Mouse (Mus musculus): Measurements from ENCODE around the gene Gm12355.
A peak's percentile ranks its signal among the peaks of the same experiment; 100 is the strongest.

Gm12355 gene

DNA sequence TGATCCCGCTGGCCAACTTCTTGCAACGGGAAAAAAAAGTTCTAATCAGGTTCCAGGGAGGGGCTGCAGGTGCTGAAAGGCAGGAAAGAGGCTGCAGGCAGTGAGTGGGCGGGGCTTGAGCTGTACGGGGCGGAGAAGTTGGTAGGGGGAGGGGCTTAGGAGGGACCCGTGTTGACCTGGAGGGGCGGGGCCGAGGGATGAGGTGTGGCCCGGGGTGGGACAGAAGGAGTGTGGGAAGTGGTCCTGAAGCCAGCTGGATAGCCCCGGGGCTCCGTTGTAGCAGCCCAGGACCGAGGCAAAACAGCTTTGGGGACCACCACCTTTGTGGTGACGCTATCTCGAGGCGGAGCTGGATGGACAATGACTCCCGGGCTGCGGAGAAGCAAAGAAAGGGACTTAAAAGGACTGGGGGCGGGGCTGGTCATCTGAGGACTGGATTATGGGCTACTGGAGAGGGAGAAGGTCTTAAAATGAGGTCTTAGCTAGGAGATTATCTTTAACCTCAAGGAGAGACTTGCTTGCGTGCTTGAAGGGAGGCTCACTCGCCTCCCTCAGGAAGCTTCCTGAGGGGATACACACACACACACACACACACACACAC, 23.3 kb downstream of the Gm12355 start:
- DNase-seq (ENCODE audit: low spot score), result peak; percentile 70

DNA sequence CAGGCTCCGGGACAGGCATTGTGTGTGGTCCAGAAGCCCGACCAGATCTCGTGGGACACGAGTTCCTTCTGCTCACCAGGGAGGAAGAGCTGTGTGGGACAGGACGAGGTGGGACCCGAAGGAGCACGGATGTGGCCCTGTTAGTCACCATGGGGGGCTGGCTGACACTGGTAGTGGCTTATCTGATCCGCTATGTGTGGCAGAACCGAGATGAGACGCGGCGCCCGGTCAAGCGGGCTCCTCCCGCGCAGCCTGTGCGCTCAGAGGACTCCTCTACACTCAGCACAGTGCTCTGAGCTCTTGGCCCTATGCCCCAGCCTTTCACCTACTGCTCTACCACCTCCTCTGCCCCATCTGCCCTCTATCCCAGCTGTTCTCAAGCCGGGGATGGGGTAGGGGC, 26.2 kb downstream of the Gm12355 start:
- DNase-seq (ENCODE audit: low spot score), result no peak

DNA sequence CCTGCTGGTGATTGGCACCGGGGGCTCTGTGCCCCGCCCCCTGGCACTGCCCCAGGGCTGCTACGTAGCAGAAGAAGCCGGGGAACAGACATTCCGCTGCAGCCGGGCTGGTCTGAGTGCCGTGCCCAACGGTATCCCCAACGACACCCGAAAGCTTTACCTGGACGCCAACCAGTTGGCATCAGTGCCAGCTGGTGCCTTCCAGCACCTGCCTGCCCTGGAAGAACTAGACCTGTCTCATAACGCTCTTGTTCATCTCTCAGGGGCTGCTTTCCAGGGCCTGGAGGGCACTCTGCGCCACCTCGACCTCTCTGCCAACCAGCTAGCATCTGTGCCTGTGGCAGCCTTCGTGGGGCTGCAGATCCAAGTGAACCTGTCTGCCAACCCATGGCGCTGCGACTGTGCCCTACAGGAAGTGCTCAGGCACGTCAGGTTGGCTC, 26.6 kb downstream of the Gm12355 start:
- no peak for DNase-seq (ENCODE audit: low spot score)

DNA sequence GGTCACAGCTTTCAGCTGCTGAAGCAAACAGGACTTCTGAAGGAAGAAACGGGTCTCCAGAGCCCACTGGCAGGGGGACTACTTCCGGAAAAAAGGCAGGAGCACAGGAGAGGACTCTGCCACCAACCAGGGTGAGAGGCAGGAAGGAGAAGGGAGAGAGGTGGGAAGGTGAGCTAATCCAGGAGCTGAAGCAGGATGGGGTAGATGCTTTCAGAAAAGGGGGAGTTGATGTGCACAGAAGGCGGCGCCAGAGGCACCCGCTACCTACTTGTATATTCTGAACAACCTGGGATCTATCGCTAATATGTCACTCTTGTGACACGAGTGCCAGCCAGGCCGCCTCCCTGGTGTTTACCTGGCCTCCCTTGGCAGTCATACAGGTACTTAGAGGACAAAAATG, 27.5 kb downstream of the Gm12355 start, which contains the start of gene Lrrc3c:
TSS of gene Lrrc3c (plus strand) at position 301 of the 400 bp plus-strand sequence.
- DNase-seq (ENCODE audit: low spot score), result no peak

DNA sequence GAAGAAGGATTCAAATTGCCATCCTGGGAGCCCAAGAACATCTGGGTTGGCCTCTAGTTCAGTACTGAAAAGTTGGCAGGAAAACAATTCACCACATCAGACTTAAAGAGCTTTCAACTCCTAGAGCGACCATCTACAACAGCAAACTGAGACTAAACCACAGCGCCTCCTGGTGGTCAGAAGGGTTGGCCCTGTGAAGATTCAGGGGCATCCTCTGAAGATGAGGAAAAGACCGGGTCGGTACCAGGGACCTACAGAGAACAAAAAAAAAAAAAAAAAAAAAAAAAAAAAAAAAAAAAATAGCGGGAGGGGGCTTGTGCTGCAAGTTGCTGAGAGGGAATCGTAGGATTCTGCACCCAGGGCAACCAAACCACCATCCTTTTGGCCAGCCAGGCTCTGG, 28.1 kb downstream of the Gm12355 start:
- peak; percentile 47 for DNase-seq (ENCODE audit: low spot score)

DNA sequence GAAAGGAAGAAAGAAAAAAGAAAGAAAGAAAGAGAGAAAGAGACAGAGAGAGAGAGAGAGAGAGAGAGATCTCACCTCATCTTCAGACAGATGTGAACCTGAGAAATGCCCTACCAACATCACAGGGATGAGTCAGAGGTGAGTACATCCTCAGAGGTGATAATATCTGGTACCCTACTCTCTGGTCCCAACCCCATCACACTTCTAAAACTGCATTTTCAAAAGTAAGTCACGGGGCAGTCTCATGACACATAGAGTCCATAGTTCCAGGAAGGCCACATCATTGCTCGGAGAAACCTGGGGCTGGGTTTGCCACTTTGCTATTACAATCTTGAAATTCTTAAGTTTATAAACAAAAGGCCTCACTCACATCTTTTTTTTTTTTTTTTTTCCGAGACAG, 29.5 kb downstream of the Gm12355 start:
- DNase-seq (ENCODE audit: low spot score), result no peak

DNA sequence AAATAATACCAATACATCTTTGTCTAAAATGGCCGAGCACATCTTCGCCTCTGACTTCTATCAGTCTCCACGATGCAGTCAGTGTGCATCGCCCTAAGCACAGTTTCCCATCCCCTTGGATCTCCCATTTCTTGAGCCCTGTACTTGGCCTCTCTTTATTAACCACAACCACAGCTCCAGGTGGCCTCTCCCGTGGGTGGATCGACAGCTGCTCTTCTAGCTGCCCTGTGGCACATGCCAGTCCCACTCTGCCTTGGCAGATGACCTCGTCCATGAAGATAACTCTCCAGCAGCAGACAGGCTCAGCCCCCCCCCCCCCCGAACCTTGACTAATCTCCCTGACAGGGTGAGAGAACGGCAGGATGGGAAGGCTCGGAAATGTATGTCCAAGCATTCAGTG, 30.0 kb downstream of the Gm12355 start:
- DNase-seq (ENCODE audit: low spot score), result no peak

DNA sequence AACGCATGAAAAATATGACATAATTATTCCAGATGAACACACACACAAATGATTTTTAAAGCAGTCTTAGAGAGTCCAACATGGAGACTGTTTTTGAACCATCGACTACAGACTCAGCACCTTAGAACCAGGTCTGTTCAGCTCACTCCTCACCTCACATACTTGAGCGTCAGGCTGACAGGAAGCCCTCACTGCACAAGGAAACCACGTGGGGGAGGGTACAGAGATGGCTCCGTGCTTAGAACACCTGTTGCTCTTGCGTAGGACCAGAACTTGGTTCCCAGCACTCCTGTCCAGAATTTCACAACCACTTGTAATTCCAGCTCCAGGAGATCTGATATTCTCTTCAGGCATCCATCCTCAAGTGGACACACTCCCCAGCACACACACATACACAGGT, 30.4 kb downstream of the Gm12355 start:
- DNase-seq (ENCODE audit: low spot score), result no peak

DNA sequence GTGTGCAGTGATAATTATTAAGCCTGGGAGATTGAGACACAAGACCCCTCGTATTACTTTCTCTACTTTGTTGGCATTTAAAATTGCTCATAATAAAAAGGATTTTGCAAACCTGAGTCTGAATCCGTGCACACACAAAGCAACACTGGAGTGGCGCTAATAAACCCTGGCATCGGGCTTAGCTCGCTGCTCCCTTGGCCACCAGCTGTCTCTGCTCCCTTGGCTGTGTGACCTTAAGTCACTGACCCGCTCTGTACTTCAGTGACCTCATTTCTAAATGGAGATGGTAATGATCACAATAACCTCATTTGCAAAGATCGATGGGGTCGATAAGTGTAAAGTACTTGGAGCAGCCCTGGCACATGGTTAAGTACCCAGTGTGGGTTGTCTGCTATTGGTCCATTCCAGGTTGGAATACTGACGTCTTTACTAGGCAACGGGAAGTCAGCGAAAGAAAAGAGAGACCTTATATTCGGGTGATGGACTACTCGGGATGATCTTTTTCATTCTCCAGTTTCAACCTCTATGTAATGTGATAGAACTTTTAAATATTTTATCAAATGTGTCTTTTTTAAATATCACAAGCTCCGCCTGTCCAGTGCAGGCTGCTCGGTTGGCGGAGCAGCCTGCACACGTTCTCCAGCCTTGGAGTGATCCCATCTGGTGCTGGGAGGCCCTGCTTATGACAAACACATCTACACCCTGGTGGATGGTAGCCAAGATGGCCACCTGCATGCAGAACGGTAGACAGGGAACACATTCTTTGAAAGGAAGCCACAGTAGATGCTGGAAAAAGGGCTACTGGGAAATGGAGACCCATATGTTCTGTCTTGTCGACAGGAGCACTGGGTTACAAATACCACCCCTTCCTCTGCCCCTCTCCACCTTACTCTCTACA, 34.7 kb downstream of the Gm12355 start:
- DNase-seq (ENCODE audit: low spot score), result no peak

DNA sequence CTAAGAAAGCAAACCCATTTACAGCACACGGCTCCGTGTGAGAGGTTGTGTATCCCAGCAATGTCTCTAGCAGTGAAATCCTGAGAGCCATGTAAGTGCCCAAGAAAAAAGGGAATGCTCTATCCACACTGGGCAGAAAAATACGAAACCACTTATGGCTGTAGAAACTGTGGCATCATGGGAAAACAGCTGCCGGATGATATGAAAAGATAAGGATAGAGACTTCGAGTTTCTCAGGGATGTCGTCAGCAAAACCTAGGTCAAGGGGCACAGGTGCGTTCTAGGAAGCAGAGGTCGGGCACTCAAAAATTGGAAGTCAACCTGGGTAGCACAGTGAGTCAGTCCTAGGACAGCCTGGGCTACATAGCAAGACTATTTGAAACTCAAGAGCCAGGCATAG, 36.2 kb downstream of the Gm12355 start:
- DNase-seq (ENCODE audit: low spot score), result no peak

DNA sequence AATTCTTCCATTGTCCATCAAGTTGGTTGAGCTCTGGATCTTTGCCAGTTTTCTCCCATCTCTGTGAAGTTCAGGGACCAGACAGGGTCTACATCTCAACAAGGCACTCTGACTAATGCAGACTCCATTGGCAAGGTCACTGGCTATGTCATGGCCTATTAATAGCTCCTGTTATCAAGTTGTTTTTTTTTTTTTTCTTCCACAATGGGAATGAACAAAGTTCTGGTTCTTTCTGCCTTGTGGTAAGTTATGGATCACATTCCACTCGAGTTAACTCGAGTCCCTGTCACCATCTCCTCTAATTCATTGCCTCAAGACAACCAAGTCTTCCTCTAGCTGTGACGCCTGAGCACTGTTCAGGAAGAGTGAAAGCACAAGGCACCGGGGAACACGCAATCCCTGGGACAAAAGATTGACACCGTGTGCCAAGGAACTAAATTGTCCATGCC, 36.6 kb downstream of the Gm12355 start:
- no peak for DNase-seq (ENCODE audit: low spot score)

DNA sequence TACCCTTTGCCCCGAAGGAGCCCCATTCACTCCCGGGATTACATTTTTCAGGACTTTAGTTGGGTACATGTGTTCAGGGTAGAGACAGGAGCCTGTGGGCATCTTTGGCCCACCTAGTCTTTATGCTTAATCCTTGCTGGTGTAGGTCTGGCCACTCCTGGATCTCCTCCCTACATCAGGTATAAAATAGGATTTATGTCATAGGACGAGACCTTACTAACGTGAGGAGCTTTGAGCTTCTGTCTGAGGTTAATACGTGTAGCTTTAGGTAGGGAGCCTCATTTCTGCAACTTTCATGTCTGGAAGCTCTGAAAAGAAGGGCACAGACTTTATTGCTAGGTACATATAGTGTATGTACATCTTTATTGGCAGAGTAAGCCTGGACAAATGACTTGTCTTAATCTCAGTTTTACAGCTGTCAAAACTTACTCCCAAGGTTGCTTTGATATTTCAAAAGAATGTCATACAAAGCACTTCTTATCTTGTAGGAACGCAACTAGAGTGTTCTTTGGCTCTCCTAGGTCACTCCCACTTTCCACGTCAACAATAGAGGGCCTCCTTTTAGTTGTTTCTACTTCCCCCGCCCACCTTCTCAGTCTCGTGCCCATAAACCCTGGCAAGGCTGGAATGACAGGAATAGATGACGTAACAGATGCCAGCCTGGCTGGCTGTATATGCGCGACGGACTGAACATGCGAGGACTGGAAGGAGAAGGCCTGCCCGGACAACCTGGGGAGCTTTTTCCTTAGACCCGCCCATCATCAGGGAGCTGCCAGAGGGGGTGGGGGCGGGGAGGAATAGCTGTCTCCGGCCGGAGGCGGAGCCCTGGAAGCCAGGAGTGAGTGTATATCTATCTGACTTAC, 37.5 kb downstream of the Gm12355 start:
- peak; percentile 93 for DNase-seq (ENCODE audit: low spot score)

DNA sequence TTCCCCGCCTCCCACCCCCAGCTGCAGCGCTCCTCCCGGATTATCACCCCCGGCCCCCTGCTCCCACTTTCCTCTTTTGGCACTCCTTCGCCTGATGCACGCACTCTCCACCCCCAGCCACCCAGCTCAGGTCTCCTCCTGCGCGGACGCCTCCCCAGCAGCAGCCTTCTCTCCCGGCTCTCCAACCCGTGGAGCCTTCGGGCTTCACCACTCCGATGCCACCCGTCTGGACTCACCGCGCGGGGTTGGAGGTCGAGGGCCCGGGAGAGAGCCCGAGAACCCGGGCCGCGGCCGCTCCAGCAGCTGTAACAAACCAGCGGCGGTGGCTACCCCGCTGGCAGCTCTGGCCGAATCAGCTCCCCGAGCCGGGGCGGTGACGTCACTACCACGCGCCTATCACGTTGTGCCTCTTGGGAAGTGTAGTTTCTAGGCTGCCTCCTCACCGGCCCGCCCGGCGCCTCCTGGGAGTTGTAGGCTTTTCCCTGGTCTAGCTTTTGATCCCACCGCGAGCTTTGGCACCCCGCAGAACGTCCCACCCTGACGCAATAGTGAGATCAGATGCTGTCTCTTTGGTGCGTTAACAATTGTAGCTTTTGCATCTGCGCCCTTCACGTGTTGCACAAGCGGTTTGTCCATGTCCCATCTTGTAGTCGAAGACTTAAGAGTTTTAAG, 38.4 kb downstream of the Gm12355 start, which contains the start of gene Ormdl3:
TSS of gene Ormdl3 (minus strand) at position 477 of the 672 bp plus-strand sequence.
- peak; percentile 98 for DNase-seq (ENCODE audit: low spot score)

DNA sequence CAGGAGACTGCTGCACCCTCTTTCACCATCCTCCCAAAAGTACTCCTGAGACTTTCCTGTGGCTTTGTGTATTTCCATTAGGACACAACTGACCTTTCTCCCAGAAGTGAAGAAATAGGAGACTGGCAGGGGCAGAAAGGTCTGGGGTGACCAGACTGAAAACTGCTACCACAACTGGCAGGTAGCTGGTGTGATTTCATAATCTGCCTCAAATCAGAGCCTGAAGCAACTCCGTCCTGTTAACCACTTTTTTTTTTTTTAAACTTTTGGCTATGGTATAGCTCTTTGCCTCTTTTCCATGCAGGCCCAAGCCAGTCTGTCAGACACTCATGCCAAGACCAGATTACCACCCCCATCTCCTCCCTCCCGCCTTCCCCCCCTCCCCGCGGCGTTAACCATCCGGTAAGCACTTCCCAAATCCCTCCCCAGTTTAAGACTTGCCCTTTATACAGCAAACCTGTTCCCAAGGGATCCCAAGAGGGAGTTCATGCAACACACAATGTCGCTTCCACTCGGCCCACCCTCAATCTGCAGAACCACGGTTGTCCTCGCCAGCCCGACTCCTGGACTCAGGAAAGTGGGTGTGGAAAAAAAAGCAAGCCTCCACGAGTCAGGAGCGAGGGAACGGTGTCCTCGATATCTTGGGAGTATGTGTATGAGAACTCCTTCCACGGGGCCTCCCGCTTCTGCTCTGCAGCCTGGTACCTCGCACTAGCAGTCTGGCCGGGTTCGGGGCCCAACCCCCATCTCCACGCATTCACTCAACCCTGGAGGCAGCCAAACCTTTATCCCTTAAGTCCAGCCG, 39.2 kb downstream of the Gm12355 start:
- no peak for DNase-seq (ENCODE audit: low spot score)

DNA sequence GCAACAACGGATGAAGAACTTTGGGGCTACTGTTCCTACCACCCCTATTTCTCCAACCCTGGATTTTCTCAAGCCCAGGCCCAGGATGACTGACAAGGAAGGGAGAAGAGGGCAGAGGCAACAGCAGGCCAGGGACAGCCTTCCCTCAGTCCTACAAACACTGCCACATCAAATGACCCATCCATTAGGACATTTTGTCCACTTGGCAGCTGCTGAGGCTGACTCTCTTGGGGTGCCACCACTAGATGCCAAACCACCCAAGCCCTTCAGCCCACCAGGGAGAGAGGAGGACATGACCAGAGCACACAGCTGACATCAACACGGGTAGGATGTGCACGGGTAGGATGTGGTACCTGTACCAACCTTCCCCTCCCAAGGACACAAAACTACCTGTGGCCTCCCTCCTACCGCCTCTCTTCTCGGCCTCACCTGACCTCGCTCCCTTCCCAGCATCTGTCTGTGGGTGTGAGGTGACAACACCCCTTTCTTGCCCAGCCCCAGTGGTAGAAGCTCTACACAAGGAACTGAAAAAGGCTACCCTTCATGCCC, 40.8 kb downstream of the Gm12355 start:
- no peak for DNase-seq (ENCODE audit: low spot score)

DNA sequence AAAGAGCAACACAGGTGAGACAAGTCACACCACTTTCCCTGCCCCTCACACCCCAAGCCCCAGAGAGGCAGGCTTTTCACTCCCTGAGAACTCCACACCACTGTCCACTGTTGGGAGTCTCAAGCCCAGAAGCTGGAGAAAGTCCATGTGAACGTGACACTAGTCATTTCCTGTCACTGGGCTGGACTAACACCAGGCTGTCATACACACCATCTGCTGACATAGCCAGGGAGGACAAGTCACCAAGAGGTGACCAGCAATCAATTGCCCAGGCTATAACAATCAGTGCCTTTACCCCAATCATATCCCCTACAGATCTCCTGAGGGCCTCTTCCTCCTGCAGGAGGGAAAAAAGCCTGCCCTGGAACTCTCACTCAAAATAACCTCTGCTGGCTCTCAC, 41.3 kb downstream of the Gm12355 start:
- DNase-seq (ENCODE audit: low spot score), result no peak

DNA sequence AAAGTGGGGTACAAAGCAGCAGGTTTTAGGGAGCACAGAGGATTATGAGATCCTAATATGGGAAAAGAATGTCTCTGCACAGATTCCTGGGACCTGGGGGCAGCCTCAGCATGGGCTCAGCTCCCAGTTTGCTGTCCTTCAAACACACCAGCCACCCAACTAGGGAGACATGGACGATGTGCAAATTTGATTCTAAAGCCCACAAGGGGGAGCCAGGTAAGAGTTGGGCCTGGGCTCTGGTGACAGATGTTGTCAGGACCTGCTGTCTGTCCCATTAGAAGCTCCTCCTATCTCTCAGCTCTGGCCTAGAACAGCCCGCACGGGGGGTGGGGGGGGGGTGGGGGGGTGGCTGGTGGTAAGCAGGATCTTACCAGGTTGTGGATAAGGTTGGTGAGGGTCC, 41.9 kb downstream of the Gm12355 start:
- no peak for DNase-seq (ENCODE audit: low spot score)

DNA sequence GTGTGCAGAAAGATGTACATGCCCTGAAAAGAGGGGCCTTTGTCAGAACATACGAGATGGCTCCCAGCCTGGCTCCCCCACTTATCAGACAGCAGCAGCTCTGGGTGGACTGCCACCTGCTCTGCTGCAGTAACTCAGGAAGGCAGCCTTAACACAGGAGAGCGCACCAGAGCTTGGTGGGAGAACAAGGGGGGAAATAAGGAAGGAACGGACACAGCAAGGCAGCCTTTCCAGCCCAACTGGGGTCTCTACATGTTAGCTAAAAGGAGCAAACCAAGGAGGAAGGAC, 42.3 kb downstream of the Gm12355 start:
- DNase-seq (ENCODE audit: low spot score), result no peak

DNA sequence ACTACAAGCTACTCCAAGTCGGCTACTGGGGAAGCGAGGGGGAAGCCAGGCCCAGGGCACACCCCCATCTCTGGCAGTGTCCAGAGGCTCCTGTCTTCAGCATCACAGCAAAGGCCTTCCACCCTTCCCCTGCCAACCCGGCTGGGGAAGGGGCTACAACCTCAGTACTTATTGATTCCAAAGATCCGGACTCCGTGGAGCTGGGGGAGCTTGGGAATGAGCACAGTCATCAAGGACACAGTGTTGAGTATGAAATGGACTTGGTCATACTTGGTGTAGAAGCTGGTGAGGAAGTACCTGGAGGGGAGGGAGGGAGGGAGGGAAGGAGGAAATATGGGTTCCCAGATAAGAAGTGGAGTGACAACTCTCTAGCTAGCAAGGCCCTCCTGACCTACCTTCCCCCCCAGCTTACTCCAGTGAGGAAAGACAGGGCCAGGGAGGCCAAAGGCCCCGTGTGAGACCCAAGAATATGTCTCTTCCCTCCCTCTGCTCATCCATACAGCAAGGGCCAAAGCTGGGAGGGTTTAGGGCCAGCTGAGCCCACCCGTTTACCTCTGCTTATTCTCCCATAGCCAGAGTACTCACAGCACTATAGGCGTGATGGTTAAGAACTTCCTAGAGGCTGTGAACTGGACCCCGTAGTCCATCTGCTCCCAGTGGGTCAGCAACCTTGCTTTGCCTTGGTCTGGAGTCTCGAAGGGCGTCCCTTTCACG, 42.8 kb downstream of the Gm12355 start:
- peak; percentile 24 for DNase-seq (ENCODE audit: low spot score)

DNA sequence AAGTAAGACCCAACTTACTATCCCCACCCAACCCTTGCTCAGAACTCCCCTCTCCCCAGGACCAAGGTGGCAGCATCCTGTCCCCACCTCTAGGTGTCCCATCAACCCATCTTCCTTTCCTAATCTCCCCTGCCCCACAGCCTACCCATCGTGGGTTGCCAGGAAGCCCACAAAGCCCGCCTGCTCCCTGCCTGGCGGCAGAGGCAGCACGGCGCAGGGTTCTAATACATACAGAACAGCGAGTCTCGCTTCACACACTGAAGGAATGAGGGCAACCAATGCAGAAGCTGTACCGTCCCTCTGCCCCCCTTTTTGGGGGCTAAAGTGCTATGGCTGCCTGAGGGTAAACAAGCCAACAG, 43.5 kb downstream of the Gm12355 start:
- DNase-seq (ENCODE audit: low spot score), result no peak
